Mouse (Mus musculus): Measurements from ENCODE around the gene Antxr1. TPM values are rescaled to one million over a fixed set of nuclear protein-coding genes. Genes with fewer than 3 reads are reported as not detected.

Gene Antxr1
- polyA plus RNA-seq, 1 experiment from 2014 or later = 5.2 TPM

- DNase-seq (ENCODE audit: low spot score) (no peak), ATAC-seq (replicated peaks; ENCODE audit: low FRiP score, low read depth) (no peak)
- no peak for TF ChIP-seq CTCF (IDR thresholded peaks at IDR 0.05; ENCODE audit: low read depth)
These were observed 145.9 kb downstream of the Antxr1 start for GRCm38 (mm10) chr6:87189755-87190154.

GRCm38 (mm10) chr6:87186988-87187387 lies 148.6 kb downstream of the Antxr1 start:
- DNase-seq (ENCODE audit: low spot score) (peak; percentile 58), ATAC-seq (replicated peaks; ENCODE audit: low FRiP score, low read depth) (no peak)
- H3K4me2 ChIP-seq (ENCODE audit: low read length) = no peak overlapping the region
- no peaks in the 10 kb centered on the region for H3K36me3 ChIP-seq (ENCODE audit: insufficient read depth, low read length)
- peak overlapping the region; percentile 6; the same call in 1 of the 2 replicates for H3K27ac ChIP-seq
- H3K4me3 ChIP-seq (replicated peaks; ENCODE audit: low read depth, low read length) = no peak overlapping the region
- no peaks in the 10 kb centered on the region for H3K9me3 ChIP-seq (replicated peaks; ENCODE audit: low read length)
- no peak for TF ChIP-seq CTCF (IDR thresholded peaks at IDR 0.05; ENCODE audit: low read depth)
- H3K27me3 ChIP-seq (ENCODE audit: insufficient read depth, low read length) = no peaks in the 10 kb centered on the region
- 0 out of 2 replicates have a peak, but pooled peaks cover 9% of the 10 kb centered on the region for H3K4me1 ChIP-seq (replicated peaks; ENCODE audit: insufficient read depth, low read length)
- H3K9ac ChIP-seq (ENCODE audit: low read depth, low read length) = no peak overlapping the region
- 36% methylated on average over 12 of the region's 12 CpGs for WGBS

More at GRCm38 (mm10) chr6:87189755-87190154, 145.9 kb downstream of the Antxr1 start:
- 45% methylated on average over 3 of the region's 3 CpGs for WGBS
- no peaks in the 10 kb centered on the region for H3K36me3 ChIP-seq (ENCODE audit: insufficient read depth, low read length)
- H3K4me3 ChIP-seq (replicated peaks; ENCODE audit: low read depth, low read length) = no peak overlapping the region
- H3K9me3 ChIP-seq (replicated peaks; ENCODE audit: low read length) = no peaks in the 10 kb centered on the region
- no peak overlapping the region for H3K27ac ChIP-seq
- H3K4me1 ChIP-seq (replicated peaks; ENCODE audit: insufficient read depth, low read length) = 0 out of 2 replicates have a peak, but pooled peaks cover 9% of the 10 kb centered on the region
- H3K27me3 ChIP-seq (ENCODE audit: insufficient read depth, low read length) = no peaks in the 10 kb centered on the region
- H3K9ac ChIP-seq (ENCODE audit: low read depth, low read length) = no peak overlapping the region
- H3K4me2 ChIP-seq (ENCODE audit: low read length) = no peak overlapping the region

GRCm38 (mm10) chr6:87184418-87184817 lies 151.2 kb downstream of the Antxr1 start:
- no peaks in the 10 kb centered on the region for H3K36me3 ChIP-seq (ENCODE audit: insufficient read depth, low read length)
- H3K27ac ChIP-seq = no peak overlapping the region
- ATAC-seq (replicated peaks; ENCODE audit: low FRiP score, low read depth) = no peak
- no peak overlapping the region for H3K9ac ChIP-seq (ENCODE audit: low read depth, low read length)
- H3K4me2 ChIP-seq (ENCODE audit: low read length) = no peak overlapping the region
- no peak for TF ChIP-seq CTCF (IDR thresholded peaks at IDR 0.05; ENCODE audit: low read depth)
- H3K4me1 ChIP-seq (replicated peaks; ENCODE audit: insufficient read depth, low read length) = no peaks in the 10 kb centered on the region
- H3K4me3 ChIP-seq (replicated peaks; ENCODE audit: low read depth, low read length) = no peak overlapping the region
- WGBS = 94% methylated on average over 3 of the region's 3 CpGs
- no peak for DNase-seq (ENCODE audit: low spot score)
- H3K27me3 ChIP-seq (ENCODE audit: insufficient read depth, low read length) = no peaks in the 10 kb centered on the region
- H3K9me3 ChIP-seq (replicated peaks; ENCODE audit: low read length) = no peaks in the 10 kb centered on the region

GRCm38 (mm10) chr6:87183981-87184380 lies 151.6 kb downstream of the Antxr1 start:
- no peak for DNase-seq (ENCODE audit: low spot score)
- no peak overlapping the region for H3K9ac ChIP-seq (ENCODE audit: low read depth, low read length)
- no peak for TF ChIP-seq CTCF (IDR thresholded peaks at IDR 0.05; ENCODE audit: low read depth)
- no peak overlapping the region for H3K27ac ChIP-seq
- H3K36me3 ChIP-seq (ENCODE audit: insufficient read depth, low read length) = no peaks in the 10 kb centered on the region
- no peak for ATAC-seq (replicated peaks; ENCODE audit: low FRiP score, low read depth)
- no peaks in the 10 kb centered on the region for H3K9me3 ChIP-seq (replicated peaks; ENCODE audit: low read length)
- H3K4me1 ChIP-seq (replicated peaks; ENCODE audit: insufficient read depth, low read length) = no peaks in the 10 kb centered on the region
- no peak overlapping the region for H3K4me2 ChIP-seq (ENCODE audit: low read length)
- 76% methylated on average over 11 of the region's 11 CpGs for WGBS
- no peaks in the 10 kb centered on the region for H3K27me3 ChIP-seq (ENCODE audit: insufficient read depth, low read length)
- no peak overlapping the region for H3K4me3 ChIP-seq (replicated peaks; ENCODE audit: low read depth, low read length)

- TF ChIP-seq CTCF (IDR thresholded peaks at IDR 0.05; ENCODE audit: low read depth) = no peak
- Histone ChIP-seq H3K9me3 (replicated peaks; ENCODE audit: low read length) (no peaks in the 10 kb centered on the region), H3K9ac (ENCODE audit: low read depth, low read length) (no peak overlapping the region), H3K4me2 (ENCODE audit: low read length) (no peak overlapping the region), H3K4me1 (replicated peaks; ENCODE audit: insufficient read depth, low read length) (no peaks in the 10 kb centered on the region), H3K27ac (no peak overlapping the region), H3K36me3 (ENCODE audit: insufficient read depth, low read length) (no peaks in the 10 kb centered on the region), H3K27me3 (ENCODE audit: insufficient read depth, low read length) (no peaks in the 10 kb centered on the region), H3K4me3 (replicated peaks; ENCODE audit: low read depth, low read length) (no peak overlapping the region)
- peak; percentile 48; the same call in 1 of the 2 replicates for ATAC-seq (replicated peaks; ENCODE audit: low FRiP score, low read depth)
- 50% methylated on average over 8 of the region's 8 CpGs for WGBS
- DNase-seq (ENCODE audit: low spot score) = peak; percentile 46
These were observed 152.5 kb downstream of the Antxr1 start for GRCm38 (mm10) chr6:87183159-87183558.

- ATAC-seq (replicated peaks; ENCODE audit: low FRiP score, low read depth) (no peak), DNase-seq (ENCODE audit: low spot score) (no peak)
- Histone ChIP-seq H3K9me3 (replicated peaks; ENCODE audit: low read length) (no peaks in the 10 kb centered on the region), H3K4me1 (replicated peaks; ENCODE audit: insufficient read depth, low read length) (no peaks in the 10 kb centered on the region), H3K27me3 (ENCODE audit: insufficient read depth, low read length) (no peaks in the 10 kb centered on the region), H3K4me2 (ENCODE audit: low read length) (no peak overlapping the region), H3K36me3 (ENCODE audit: insufficient read depth, low read length) (0 out of 2 replicates have a peak, but pooled peaks cover 2% of the 10 kb centered on the region), H3K27ac (no peak overlapping the region), H3K4me3 (replicated peaks; ENCODE audit: low read depth, low read length) (no peak overlapping the region), H3K9ac (ENCODE audit: low read depth, low read length) (no peak overlapping the region)
- WGBS = 31% methylated on average over 6 of the region's 6 CpGs
- TF ChIP-seq CTCF (IDR thresholded peaks at IDR 0.05; ENCODE audit: low read depth) = no peak
These were observed 152.9 kb downstream of the Antxr1 start for GRCm38 (mm10) chr6:87182736-87183135.

- Histone ChIP-seq H3K4me3 (replicated peaks; ENCODE audit: low read depth, low read length) (no peak overlapping the region), H3K27me3 (ENCODE audit: insufficient read depth, low read length) (no peaks in the 10 kb centered on the region), H3K9me3 (replicated peaks; ENCODE audit: low read length) (no peaks in the 10 kb centered on the region), H3K27ac (no peak overlapping the region), H3K4me2 (ENCODE audit: low read length) (no peak overlapping the region), H3K9ac (ENCODE audit: low read depth, low read length) (no peak overlapping the region), H3K36me3 (ENCODE audit: insufficient read depth, low read length) (no peaks in the 10 kb centered on the region), H3K4me1 (replicated peaks; ENCODE audit: insufficient read depth, low read length) (no peaks in the 10 kb centered on the region)
- ATAC-seq (replicated peaks; ENCODE audit: low FRiP score, low read depth) (no peak), DNase-seq (ENCODE audit: low spot score) (no peak)
- no peak for TF ChIP-seq CTCF (IDR thresholded peaks at IDR 0.05; ENCODE audit: low read depth)
- 86% methylated on average over 3 of the region's 3 CpGs for WGBS
These were observed 164.2 kb downstream of the Antxr1 start for GRCm38 (mm10) chr6:87171461-87171860.

Data from kidney, postnatal 0 days (tissue).